Mouse (Mus musculus) 3T3-L1 (cell line): ENCODE measurements around the gene Gpd1.
"Not testable (repeated sequence)": the region's sequence is repeated elsewhere in the genome, so short reads cannot be mapped to it uniquely, and the experiment has no call there.

ENCODE experiments used
- DNase-seq: peaks from one replicate; pipeline ENCODE4 v3.0.0-alpha.2; 2015; ENCODE audit warnings: low read depth, low spot score

The Gpd1 gene

DNA sequence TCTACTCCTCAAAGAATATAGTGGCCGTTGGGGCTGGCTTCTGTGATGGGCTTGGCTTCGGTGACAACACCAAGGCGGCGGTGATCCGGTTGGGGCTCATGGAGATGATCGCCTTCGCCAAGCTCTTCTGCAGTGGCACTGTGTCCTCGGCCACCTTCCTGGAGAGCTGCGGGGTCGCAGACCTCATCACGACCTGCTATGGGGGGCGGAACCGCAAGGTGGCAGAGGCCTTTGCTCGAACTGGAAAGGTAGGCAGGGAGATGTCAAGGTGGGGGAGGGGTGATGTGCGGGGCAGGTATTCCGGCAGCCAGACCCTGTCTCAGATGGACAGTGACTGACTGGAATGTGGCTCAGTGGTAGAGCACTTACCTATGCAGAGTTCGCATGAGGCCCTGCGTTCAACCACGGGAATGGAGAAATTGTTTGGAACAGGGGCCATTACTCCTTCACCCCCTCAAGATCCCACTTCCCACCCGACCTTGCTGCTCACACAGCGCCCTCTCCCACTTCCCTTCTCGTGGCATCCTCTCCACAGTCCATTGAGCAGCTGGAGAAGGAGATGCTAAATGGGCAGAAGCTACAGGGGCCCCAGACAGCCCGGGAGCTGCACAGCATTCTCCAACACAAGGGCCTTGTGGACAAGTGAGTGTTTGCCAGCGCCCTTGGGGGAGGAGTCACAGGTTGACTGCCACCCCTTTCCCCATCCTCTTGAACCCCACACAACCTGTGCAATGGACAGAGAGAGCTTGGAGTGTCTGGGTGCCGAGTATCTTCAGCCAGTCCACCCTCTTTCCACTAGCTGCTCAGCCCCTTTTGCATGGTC is 4.8 kb downstream of the Gpd1 start:
- no peak for DNase-seq

DNA sequence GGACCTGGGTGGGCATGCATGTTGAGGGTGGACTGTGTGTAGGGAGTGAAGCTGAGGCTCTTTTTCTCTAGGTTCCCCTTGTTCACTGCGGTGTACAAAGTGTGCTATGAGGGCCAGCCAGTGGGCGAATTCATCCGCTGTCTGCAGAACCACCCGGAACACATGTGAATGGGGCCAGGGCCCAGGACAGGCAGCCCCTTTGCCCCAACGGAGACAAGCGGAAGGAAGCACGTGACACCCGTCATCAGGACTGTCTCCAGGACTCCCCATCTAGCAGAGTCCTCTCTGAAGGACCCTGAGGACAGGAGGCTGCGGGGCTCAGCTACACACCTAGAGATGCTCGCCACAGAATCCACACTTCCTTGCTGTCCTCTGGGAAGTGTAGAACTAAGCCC is 5.8 kb downstream of the Gpd1 start:
- no peak for DNase-seq

DNA sequence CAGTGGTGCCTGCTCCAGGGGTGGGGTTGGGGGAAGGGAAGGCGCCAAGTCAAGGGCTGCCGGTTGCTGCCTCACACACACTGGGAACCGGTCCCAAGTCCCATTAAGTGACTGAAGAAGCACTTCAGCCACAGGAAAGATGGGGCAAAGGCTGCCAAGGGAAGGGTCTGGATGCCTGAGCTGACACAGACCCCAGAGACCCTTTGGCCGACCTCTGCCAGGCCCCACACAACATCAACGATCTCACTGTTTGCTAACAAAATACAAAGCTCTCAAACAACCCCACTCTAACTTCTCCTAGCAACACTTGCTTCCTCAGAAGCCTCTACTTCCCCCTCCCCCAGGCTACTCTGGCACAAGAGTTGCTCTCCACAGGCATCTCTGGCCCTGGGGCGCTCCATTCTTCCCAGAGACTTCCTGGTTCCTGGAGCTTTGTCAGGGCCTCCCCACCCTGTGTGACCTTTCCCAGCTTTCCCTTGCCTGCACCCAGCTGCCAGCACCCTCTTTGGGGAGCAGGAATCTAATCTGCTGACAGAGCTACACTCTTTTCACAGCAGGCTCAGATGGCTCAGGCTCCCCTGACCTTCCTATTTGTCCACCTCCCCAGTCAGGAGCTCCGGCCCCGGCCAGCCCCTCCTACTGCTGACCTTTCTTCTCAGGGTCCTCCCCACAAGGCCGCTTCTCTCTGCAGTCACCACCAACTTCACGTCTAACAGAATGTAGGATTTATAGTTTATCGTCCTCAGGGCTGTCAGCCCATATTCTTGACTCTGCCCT is 6.4 kb downstream of the Gpd1 start:
- DNase-seq: peak; percentile 87

DNA sequence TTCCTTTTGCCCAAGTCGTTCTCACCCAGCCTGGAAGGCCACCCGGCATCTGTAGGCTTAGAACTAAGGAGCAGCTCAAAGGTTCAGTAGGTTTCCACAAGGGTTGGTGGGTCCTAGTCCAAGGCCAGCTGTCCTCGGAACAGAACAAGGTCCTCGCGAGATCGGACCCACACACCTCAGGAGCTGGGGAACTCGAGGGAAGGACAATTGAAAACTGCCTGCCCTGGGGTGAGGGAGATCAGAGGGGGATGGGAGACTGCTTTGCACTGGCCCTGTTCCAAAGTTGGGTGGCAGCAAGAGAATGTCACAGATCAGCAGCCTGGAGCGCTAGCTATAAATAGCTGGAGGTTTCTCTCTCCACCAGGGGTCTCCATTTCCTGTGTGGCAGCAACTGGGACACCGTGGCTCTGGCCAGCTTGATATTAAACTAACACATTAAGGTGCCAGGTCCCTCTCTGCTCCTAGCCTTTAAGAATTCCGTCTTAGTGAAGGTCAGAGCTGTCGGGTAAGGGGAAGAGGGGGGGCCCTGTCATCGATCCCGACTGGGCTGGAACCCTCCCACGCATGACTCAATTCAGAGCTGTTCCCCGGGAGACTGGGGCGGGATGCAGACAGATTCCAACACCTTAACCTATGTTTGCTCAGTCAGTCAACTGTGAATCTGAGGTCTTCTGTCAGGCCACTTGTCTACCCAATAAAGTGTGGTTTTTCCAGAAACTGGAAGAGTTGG is 7.1 kb downstream of the Gpd1 start:
- DNase-seq: peak; percentile 81

DNA sequence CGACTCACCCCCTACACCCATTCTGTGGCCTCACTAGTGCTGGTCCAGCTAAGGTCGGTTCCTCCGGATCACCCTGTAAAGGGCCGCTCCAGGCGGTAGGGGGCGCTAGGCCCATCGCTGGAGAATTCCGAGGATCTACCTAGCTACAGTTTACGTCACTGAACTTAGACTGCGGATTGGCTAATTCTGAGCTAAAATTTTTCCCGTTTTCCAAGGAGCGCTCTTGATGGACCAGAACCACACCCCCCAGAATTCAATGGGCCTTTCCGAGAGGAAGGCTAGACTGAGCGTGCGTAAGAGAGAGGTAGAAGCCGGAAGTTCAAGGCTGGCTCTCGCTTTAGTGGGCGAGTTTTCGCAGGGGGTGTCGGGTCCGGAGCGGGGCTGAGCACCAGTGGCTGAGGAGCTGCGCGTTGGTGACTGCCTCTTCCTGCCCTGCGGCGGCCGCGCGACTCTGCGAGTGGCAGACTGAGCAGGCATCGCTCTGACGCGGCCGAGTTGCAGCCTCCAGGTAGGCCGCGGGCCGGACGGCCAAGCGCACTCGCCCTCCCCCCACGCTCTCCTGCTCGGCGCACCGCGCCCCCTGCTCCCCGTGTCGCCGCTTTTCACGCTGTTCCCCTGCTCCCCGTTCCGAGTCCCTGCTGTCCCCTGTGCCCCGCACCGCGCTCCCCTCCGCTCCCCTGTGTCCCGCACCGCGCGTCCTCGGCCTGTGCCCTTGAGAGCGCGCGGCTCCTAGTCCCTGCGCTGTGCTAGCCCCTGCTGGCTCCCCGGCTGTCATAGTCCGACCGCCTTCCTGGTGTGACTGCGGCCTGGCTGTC is 8.2 kb downstream of the Gpd1 start, which contains the start of gene Cox14:
Gene Cox14, plus strand, starts transcription at position 278 of the 815 bp plus-strand sequence.
- peak; percentile 100 for DNase-seq

DNA sequence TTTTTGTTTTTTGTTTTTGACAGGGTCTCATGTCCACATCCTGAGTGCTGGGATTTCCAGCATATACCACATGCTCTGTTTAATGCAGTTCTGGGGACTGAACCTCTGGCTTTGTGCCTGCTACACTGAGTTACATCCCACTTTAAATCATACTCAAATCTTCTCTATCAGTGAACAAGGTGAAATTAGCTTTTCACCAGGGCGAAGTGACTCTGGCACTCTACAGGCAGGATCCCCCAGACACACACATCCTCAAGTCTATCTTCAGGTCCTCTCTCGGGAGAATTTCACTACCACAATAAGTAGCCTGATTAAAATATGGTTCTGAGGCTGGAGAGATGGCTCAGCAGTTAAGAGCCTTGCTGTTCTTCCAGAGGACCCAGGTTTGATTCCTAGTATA is 9.2 kb downstream of the Gpd1 start:
- peak; percentile 35 for DNase-seq

DNA sequence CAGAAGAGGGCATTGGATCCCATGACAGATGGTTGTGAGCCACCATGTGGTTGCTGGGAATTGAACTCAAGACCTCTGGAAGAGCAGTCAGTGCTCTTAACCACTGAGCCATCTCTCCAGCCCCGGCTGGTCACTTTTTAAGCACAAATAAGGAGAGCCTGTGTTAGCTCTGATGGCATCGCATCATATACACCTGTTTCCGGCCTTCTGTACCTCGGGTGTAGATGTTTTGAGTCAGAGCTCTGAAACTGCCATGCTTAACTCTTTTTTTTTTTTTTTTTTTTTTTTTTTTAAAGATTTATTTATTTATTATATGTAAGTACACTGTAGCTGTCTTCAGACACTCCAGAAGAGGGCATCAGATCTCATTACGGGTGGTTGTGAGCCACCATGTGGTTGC is 9.7 kb downstream of the Gpd1 start:
- DNase-seq: not testable (repeated sequence)

DNA sequence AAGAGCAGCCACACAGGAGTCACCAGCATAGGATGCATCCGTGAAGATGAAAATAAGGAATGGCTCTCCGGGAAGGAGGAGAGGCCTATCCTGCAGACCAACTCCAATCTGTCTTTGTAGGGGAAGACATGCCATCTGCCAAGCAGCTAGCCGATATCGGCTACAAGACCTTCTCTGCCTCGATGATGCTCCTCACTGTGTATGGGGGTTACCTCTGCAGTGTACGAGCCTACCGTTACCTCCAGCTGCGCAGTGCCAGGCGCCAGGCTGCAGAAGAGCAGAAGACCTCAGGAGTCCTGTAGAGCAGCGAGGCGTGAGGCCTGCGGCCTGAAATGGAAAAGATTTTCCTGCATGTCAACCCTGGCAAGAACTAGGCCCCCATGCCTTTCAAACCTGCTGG is 10.2 kb downstream of the Gpd1 start:
- no peak for DNase-seq

DNA sequence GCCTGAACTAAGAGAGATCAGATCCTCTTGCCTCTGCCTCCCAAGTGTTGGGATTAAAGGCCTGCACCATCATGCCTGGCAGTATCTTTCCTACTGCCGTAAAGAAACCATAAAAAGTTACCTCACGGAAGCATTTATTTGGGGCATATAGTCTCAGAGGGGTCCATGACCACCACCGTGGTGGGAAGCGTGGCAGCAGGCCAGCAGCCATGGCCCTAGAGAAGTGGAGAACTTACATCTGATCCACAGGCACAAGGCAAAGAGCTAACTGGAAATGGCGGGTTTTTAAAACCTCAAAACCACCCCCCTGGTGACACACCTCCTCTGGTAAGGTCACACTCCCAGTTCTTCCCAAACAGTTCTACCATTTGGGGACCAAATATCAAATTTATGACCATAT is 10.9 kb downstream of the Gpd1 start:
- DNase-seq: no peak

DNA sequence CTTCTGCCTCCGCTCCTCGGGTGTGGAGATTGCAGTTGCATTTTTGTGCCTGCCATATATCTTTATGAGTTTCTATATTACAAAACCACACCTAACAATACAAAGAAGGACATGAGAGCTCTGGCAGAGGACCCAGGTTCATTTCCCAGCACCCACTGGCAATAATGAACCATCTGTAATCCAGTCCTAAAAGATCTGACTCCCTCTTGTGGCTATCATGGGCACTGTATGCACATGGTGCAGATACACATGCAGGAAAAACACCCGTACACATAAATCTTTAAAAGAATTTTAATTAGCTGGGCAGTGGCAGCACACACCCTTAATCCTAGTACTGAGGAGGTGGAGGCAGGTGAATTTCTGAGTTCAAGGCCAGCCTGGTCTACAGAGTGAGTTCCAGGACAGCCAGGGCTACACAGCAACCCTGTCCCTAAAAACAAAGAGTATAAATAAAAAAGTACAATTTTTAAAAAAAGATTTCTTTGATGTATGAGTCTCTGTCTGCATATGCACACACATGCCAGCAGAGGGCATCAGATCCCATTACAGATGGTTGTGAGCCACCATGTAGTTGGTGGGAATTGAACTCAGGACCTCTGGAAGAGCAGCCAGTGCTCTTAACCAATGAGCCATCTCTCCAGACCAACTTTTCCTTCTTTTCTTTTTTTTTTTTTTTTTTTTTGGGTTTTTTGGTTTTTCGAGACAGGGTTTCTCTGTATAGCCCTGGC is 11.9 kb downstream of the Gpd1 start:
- no peak for DNase-seq

DNA sequence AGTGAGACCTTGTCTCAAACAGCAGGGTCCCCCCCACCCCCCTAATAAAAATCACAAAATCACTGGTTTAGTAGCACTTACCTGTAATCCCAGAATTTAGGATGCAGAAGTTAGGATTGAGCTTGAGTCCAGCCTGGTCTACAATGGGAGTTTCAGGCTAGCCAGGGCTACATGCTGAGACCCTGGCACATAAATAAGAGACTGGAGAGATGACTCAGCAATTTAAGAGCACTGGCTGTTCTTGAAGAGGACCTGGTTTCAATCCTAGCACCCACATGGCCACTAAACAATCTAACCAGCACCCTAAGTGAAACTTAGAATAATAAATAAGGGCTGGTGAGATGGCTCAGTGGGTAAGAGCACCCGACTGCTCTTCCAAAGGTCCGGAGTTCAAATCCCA is 13.9 kb downstream of the Gpd1 start:
- DNase-seq: no peak

DNA sequence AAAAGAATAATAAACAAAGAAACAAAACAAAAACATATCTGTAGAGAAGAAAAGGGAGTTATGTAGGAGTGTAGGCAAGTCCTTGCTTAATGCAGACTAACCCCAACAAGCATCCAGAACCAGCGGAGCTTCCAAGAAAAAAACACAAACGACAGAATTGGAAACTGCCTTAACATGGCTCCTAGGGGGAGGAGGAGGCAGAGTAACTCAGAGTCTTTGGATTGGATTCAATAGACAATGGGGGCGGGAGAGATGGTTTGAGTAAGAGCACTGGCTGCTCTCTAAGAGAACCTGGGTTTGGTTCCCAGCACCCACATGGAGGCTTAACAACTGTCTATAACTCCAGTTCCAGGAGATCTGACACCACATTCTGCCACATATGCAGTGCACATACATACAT is 14.4 kb downstream of the Gpd1 start:
- no peak for DNase-seq

DNA sequence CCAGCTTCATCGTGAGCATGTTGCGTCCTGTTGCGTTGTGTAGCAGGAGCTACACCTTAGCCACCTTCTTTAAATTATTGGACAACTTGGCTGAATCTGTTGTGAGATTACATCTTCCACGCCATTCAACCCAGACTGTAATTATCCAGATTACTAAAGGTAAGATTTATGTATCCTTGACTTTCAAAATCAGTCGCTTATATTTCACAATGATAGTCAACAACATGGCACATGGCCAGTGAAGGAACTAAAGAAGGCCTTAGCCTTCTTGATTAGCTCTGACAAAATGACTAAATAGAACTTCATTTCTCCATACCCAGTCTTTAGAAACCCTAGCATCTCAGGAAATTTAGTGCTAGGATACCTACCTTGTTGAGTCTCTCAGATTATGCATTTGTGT is 15.9 kb downstream of the Gpd1 start:
- no peak for DNase-seq

DNA sequence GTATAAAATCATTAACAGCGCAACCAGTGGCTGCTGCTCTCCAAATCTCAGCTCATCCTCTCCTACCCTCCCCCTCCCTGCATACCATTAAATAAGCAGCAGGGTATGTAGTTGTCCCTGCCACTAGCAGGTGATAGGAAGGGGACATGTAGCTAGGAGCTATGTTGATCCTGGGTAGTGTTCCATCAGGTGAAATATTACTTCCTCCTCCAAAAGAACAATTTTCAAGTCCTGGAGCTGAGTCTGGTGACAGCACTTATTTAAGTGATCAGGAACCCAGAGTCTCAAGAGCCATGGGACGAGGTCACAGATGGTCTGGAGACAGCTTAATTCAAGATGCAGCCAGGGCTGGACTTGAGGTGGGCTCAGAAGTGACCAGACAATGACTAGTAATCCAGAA is 18.3 kb downstream of the Gpd1 start:
- no peak for DNase-seq

DNA sequence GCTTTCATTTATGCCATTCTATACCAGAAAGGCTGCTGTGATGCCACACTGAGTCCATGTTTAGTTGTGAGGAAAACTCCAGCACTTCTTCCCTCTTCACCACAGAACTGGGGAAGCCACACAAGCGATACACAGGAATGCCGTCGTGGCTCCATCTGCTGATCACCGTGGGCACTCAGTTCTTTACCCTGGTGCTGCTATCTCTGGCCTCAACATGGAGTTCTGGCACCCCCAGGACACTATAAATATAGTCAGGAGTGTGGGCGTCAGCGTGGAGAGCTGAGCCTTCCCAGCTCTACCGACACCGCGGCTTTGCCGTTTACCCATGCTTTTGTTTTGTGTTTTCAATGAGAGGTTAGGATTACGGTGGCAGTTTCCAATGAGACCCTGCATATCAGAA is 19.4 kb downstream of the Gpd1 start:
- no peak for DNase-seq

DNA sequence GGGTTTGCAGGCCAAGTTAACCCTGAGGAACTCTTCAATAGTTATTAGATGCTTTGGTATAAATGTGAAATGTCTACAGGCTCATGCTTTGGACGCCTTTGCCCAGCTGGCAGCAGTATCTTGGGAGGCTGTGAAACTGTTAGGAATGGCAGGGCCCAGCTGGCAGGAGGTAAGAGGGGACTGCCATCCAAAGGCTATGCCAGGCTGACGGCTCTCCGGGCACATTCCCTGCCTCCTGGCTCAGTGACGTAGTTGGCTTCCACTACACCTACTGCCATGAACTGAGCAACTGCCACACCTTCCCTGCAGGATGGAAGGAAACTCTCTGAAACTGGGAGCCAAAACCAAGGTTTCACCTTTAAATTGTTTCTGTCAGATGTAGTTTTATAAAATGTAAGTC is 22.9 kb downstream of the Gpd1 start:
- DNase-seq: no peak

DNA sequence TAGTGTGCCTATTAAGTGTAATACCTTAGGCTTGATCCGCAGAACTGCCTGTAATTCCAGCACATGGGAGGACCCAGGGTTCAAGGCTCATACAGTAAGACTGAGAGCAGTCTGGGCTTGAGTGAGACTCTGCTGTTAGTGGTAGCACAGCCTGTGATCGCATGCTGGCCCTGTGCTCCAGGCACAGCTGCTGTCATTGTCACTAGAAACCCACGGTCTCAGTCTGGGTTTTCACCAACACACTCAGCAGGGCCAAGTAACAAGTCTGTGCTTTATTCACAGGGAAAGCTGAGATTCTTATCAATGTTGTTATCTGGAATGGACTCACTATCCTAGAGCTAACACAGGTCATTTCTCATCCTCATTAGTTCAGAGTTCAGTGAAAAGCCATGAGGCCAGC is 36.9 kb downstream of the Gpd1 start:
- DNase-seq: no peak

DNA sequence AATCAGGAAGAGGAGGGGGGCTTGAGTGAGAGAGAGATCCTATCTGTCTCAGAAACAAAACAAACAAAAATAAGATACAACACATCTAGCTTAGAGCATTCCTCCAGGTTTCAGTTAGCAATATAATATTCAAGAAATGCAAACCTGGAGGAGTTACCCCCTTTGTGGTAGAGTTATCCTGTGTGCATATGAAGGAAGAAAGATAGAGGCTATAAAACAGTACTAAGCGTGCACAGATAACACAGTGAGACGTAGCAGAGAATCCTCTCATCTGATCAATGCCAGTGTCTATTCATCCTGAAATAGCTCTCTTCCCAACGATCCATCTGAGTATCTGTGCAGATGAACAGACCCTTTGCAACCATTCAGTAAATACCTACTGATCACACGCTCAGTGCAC is 50.2 kb downstream of the Gpd1 start:
- DNase-seq: no peak

DNA sequence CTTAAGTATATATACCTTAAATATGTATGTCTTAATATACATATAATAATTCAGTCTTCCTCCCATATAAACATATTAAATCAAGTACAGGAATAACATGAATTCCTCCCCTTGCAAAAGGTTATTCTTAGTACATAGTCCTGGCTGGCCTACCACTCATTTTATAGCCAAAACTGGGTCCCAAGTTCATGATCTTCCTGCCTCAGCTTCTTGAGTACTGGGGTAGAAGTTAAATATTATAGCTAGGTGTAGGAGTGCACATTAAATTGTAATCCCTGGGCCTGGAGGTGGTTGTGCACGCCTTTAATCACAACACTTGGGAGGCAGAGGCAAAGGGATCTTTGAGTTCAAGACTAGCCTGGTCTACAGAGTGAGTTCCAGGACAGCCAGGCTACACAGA is 51.4 kb downstream of the Gpd1 start:
- DNase-seq: no peak

DNA sequence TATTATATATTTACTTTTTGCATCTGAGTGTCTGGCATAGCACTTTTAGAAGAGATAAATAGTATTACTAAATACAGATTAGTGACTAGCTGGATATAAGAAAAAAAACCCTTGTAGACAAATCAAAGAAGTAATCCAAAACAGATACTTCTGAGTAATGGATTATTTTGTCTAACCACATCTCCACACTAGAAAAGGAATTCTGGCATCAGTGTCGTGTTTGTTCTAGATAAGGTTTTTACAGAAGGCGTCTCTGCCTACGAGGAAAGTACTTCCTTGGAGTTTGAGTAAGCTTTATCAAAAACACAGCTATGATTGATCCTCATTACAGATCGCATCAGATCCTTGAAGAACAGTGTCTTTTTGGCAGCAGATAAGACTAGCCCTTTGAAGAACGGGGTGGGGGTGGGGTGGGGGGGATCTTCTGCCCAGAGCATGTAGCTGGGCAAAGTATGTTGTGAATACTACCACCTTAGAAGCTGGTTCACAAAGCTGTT is 53.7 kb downstream of the Gpd1 start:
- DNase-seq: peak; percentile 37
